Mouse (Mus musculus) layer of hippocampus, adult 9-11 months (tissue): ENCODE data around the gene Snx13.

Experiments
- DNase-seq: peaks from one replicate; pipeline ENCODE4 v3.0.0; 2022

Gene Snx13

GRCm38 (mm10) chr12:35047320-35048225, 587 bp downstream of the Snx13 start:
- DNase-seq = peak; percentile 47

- DNase-seq = no peak
Observed at GRCm38 (mm10) chr12:35048891-35049290, 1.9 kb downstream of the Snx13 start.

- DNase-seq = no peak
Observed at GRCm38 (mm10) chr12:35050501-35050900, 3.5 kb downstream of the Snx13 start.

GRCm38 (mm10) chr12:35050964-35051758, 4.2 kb downstream of the Snx13 start:
- no peak for DNase-seq

GRCm38 (mm10) chr12:35054420-35054819, 7.4 kb downstream of the Snx13 start:
- DNase-seq = no peak

- DNase-seq = no peak
Observed at GRCm38 (mm10) chr12:35055114-35056095, 8.4 kb downstream of the Snx13 start.

- DNase-seq = peak; percentile 27
Observed at GRCm38 (mm10) chr12:35063697-35064468, 16.9 kb downstream of the Snx13 start.

- DNase-seq = no peak
Observed at GRCm38 (mm10) chr12:35067621-35068020, 20.6 kb downstream of the Snx13 start.

GRCm38 (mm10) chr12:35071336-35071735, 24.4 kb downstream of the Snx13 start:
- DNase-seq = no peak

- no peak for DNase-seq
Observed at GRCm38 (mm10) chr12:35072178-35072577, 25.2 kb downstream of the Snx13 start.

- no peak for DNase-seq
Observed at GRCm38 (mm10) chr12:35075993-35076392, 29.0 kb downstream of the Snx13 start.

GRCm38 (mm10) chr12:35123549-35123948, 76.6 kb downstream of the Snx13 start:
- DNase-seq = no peak

- no peak for DNase-seq
Observed at GRCm38 (mm10) chr12:35153186-35153585, 106.2 kb downstream of the Snx13 start.

GRCm38 (mm10) chr12:35154149-35154548, 107.2 kb downstream of the Snx13 start:
- DNase-seq = no peak

- no peak for DNase-seq
Observed at GRCm38 (mm10) chr12:35157237-35157636, 110.3 kb downstream of the Snx13 start.

GRCm38 (mm10) chr12:35161690-35162089, 114.7 kb downstream of the Snx13 start:
- no peak for DNase-seq

GRCm38 (mm10) chr12:35170275-35170674, 123.3 kb downstream of the Snx13 start:
- DNase-seq = no peak

- no peak for DNase-seq
Observed at GRCm38 (mm10) chr12:35175938-35176337, 129.0 kb downstream of the Snx13 start.

- DNase-seq = no peak
Observed at GRCm38 (mm10) chr12:35176628-35177027, 129.6 kb downstream of the Snx13 start.

GRCm38 (mm10) chr12:35182675-35183074, 135.7 kb downstream of the Snx13 start:
- DNase-seq = peak; percentile 56

- no peak for DNase-seq
Observed at GRCm38 (mm10) chr12:35184261-35184660, 137.3 kb downstream of the Snx13 start.
